Mouse (Mus musculus) embryonic facial prominence, embryonic 13.5 days (tissue): ENCODE data around the gene Mcrs1. TPM values are rescaled to one million over a fixed set of nuclear protein-coding genes. Genes with fewer than 3 reads are reported as not detected.

Experiments used
- ATAC-seq: fragments of 200-750 bp; cut with Nextera tagmentation; 2 replicates; pipeline ENCODE4 v1.8.0; 2017; ENCODE audit warnings: low read depth; ENCODE audit not compliant: insufficient number of reproducible peaks, insufficient read depth, low FRiP score, low TSS enrichment
- H3K27ac ChIP-seq: fragments of 300-500 bp; sonication (generic); 2 replicates; pipeline ENCODE4 v1.5.1; 2015; ENCODE audit warnings: moderate library complexity, mild to moderate bottlenecking, inconsistent platforms
- H3K27me3 ChIP-seq: fragments of 300-500 bp; sonication (generic); 2 replicates; pipeline ENCODE4 v1.6.1; 2015; ENCODE audit warnings: mild to moderate bottlenecking, inconsistent platforms
- H3K36me3 ChIP-seq: fragments of 300-500 bp; sonication (generic); 2 replicates; pipeline ENCODE4 v1.6.1; 2015; ENCODE audit warnings: mild to moderate bottlenecking, inconsistent platforms
- H3K4me1 ChIP-seq: fragments of 300-500 bp; sonication (generic); 2 replicates; pipeline ENCODE4 v1.6.1; 2015; ENCODE audit warnings: inconsistent platforms
- H3K4me2 ChIP-seq: fragments of 300-500 bp; sonication (generic); 2 replicates; pipeline ENCODE4 v1.6.1; 2015; ENCODE audit warnings: moderate library complexity, mild to moderate bottlenecking, inconsistent platforms
- H3K4me3 ChIP-seq: fragments of 300-500 bp; sonication (generic); 2 replicates; pipeline ENCODE4 v1.5.1; 2015; ENCODE audit warnings: mild to moderate bottlenecking, inconsistent platforms
- H3K9ac ChIP-seq: fragments of 300-500 bp; sonication (generic); 2 replicates; pipeline ENCODE4 v1.6.1; 2015; ENCODE audit warnings: mild to moderate bottlenecking, inconsistent platforms
- H3K9me3 ChIP-seq: fragments of 300-500 bp; sonication (generic); 2 replicates; pipeline ENCODE4 v1.6.1; 2016; ENCODE audit warnings: inconsistent platforms
- WGBS: fragments of 180-500 bp; shearing (Covaris S2); methylation state at CpG from one replicate; pipeline ENCODE4 v1.1.7; 2015; ENCODE audit warnings: mixed read lengths; 5-methylcytosine and 5-hydroxymethylcytosine counted together
- polyA plus RNA-seq: library from polyadenylated mRNA; unstranded; fragments of >200 nt; fragmentation: Nextera tagmentation; extraction: Ambion mirVana; gene quantifications from 2 replicates; pipeline ENCODE4 v1.2.1, GENCODE M21; 2015

Mcrs1 gene
- polyA plus RNA-seq: 131 and 146 TPM in 2 replicates

- ATAC-seq: peak; percentile 90
- peaks cover 15% of the 10 kb centered on the region for H3K4me1 ChIP-seq
- H3K9ac ChIP-seq: peak within 1 kb of the TSS; percentile 73
- H3K9me3 ChIP-seq: no peaks in the 10 kb centered on the region
- peak within 1 kb of the TSS; percentile 57 for H3K4me3 ChIP-seq
- peaks cover 33% of the 10 kb centered on the region for H3K36me3 ChIP-seq
- no peaks in the 10 kb centered on the region for H3K27me3 ChIP-seq
- peak within 1 kb of the TSS; percentile 97 for H3K27ac ChIP-seq
- WGBS: under 1% methylated on average over 52 of the region's 52 CpGs
- peak within 1 kb of the TSS; percentile 69 for H3K4me2 ChIP-seq
These were observed at the start of gene Mcrs1 for GRCm38 (mm10) chr15:99251626-99252380. Gene Mcrs1 (minus strand): TSS chr15:99251961.

- Histone ChIP-seq H3K36me3 (peaks cover 8% of the 10 kb centered on the region; the same call in 1 of the 2 replicates), H3K27me3 (no peaks in the 10 kb centered on the region), H3K4me1 (peaks cover 20% of the 10 kb centered on the region), H3K9ac (peak overlapping the region; percentile 79; the same call in 1 of the 2 replicates), H3K9me3 (no peaks in the 10 kb centered on the region), H3K27ac (peak overlapping the region; percentile 85), H3K4me3 (peak overlapping the region; percentile 67), H3K4me2 (peak overlapping the region; percentile 76)
- WGBS: 37% methylated on average over 5 of the region's 5 CpGs
- no peak for ATAC-seq
These were observed 44.5 kb upstream of the Mcrs1 start for GRCm38 (mm10) chr15:99296213-99296612.

DNA sequence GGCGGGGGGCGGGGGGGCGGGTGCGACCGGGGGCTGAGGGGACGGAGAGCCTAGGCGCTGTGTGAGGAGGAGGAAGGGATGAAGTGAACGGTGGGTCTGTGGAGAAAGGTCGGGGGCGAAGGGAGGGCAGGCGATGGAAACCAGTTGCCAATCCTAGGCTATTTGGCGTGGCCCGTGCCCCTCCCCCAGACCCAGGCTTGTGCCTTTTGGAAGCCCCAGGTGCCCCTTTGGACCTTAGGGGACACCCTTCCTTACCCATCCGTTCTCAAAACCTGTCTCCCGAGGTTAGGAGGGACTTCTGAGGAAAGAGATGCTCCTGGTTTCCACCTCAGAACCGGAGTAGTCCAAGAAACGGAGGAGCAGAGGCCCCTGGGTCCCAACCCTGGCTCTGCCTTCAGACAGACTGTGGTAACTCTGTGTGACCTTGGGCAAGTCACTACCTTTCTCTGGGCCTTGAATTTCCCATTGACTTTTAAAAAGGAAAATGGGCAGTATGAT lies 43.8 kb upstream of the Mcrs1 start, which contains the start of gene Fam186b:
Gene Fam186b, minus strand, starts transcription at position 405 of the 498 bp plus-strand sequence.
- Histone ChIP-seq H3K27me3 (no peaks in the 10 kb centered on the region), H3K4me2 (peak within 1 kb of the TSS; percentile 76), H3K27ac (peak within 1 kb of the TSS; percentile 85), H3K4me1 (peaks cover 20% of the 10 kb centered on the region), H3K9ac (peak within 1 kb of the TSS; percentile 79), H3K9me3 (no peaks in the 10 kb centered on the region), H3K36me3 (peaks cover 8% of the 10 kb centered on the region; the same call in 1 of the 2 replicates), H3K4me3 (peak within 1 kb of the TSS; percentile 67)
- peak; percentile 21; the same call in 1 of the 2 replicates for ATAC-seq
- WGBS: 1% methylated on average over 15 of the region's 17 CpGs

- Histone ChIP-seq H3K27me3 (no peaks in the 10 kb centered on the region), H3K9ac (peak within 1 kb of the TSS; percentile 79), H3K4me1 (peaks cover 20% of the 10 kb centered on the region), H3K4me2 (peak within 1 kb of the TSS; percentile 76), H3K36me3 (peaks cover 3% of the 10 kb centered on the region; the same call in 1 of the 2 replicates), H3K27ac (peak within 1 kb of the TSS; percentile 85), H3K4me3 (peak within 1 kb of the TSS; percentile 67), H3K9me3 (no peaks in the 10 kb centered on the region)
- peak; percentile 92 for ATAC-seq
- 0% methylated on average over 45 of the region's 64 CpGs for whole genome bisulfite sequencing
These were observed 43.1 kb upstream of the Mcrs1 start, which contains the start of gene Prpf40b for GRCm38 (mm10) chr15:99294813-99295374. Gene Prpf40b (plus strand): TSS chr15:99295087.

GRCm38 (mm10) chr15:99294287-99294686 lies 42.5 kb upstream of the Mcrs1 start:
- no peak for ATAC-seq
- Histone ChIP-seq H3K27me3 (no peaks in the 10 kb centered on the region), H3K36me3 (no peaks in the 10 kb centered on the region), H3K9ac (peak overlapping the region; percentile 79), H3K4me3 (peak overlapping the region; percentile 67), H3K4me2 (peak overlapping the region; percentile 76), H3K9me3 (no peaks in the 10 kb centered on the region), H3K4me1 (peaks cover 20% of the 10 kb centered on the region), H3K27ac (peak overlapping the region; percentile 85)
- WGBS: 31% methylated on average over 16 of the region's 16 CpGs

DNA sequence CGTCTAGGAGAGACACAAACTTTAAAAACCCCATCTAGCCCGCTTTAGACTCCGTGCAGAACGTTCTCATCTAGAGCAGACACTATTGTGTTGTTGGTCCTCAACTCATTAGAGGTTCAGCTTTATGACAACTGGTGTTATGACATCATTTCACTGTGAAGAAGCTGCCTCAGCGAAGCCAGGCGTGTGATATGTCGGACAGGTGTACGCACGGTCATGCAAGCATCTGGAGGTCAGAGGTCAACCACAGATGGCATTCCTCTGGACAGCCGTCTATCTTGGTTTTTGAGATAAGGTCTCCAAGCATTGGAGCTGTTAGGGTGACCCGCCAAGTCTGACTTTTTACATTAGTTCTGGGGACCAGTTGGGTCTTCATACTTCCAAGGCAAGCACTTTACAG lies 38.8 kb upstream of the Mcrs1 start:
- Histone ChIP-seq H3K36me3 (no peaks in the 10 kb centered on the region), H3K27me3 (no peaks in the 10 kb centered on the region), H3K9me3 (no peaks in the 10 kb centered on the region), H3K4me2 (no peak overlapping the region), H3K27ac (no peak overlapping the region), H3K4me3 (no peak overlapping the region), H3K9ac (no peak overlapping the region), H3K4me1 (peaks cover 6% of the 10 kb centered on the region)
- 84% methylated on average over 11 of the region's 11 CpGs for WGBS
- no peak for ATAC-seq

DNA sequence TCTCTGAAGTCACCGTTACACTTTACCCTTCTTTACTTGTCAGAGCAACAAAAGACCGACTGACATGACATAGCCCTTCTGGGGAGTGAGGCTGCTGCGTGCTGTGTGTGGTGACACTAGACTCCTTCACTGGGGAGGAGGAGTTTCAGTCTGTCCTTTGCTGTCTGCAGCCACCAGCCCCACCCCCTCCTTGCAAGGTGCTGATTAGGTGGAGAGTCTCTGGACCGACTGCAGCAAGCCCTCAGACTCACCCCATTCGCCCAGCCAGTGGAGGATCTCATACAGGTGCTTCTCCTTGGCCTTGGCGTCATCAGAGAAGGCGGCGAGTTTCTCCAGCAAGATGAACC lies 33.4 kb upstream of the Mcrs1 start:
- no peaks in the 10 kb centered on the region for H3K4me1 ChIP-seq
- 51% methylated on average over 8 of the region's 8 CpGs for WGBS
- ATAC-seq: no peak

DNA sequence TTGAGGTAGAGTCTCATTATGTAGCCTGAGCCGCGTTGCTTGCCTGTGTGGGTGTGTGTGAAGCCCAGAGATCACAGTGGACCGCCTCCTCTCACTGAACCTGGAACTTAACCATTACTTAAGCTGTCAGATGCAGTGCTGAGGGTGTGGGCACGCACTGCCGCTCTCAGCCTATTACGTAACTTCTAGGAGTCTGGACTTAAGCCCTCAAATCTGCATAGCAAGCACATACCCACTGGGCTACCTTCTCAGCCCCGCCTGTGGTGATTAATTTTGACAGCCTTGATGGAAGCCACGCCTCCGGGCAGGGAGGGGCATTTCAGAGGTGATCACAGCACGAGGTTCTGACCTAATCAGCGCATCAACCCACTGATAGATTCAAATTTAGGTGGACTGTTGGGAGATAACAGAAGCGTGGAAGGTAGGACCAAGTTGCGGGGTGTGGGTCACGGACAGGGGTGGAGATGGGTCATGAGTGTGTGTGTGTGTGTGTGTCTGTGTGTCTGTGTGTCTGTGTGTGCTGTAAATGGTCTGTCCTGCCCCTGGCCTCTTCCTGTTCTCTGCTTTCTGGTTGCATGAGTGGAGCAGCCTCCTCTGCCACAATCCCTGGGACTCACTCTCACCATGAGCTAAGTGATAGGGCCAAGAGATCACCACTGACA lies 32.9 kb upstream of the Mcrs1 start:
- Histone ChIP-seq H3K27ac (no peak overlapping the region), H3K36me3 (no peaks in the 10 kb centered on the region), H3K4me1 (no peaks in the 10 kb centered on the region), H3K27me3 (no peaks in the 10 kb centered on the region), H3K4me3 (no peak overlapping the region), H3K9me3 (no peaks in the 10 kb centered on the region), H3K4me2 (no peak overlapping the region), H3K9ac (0 out of 2 replicates have a peak overlapping the region, but pooled peaks have one; percentile 11)
- no peak for ATAC-seq
- WGBS: 50% methylated on average over 14 of the region's 14 CpGs

More for the DNA sequence above, 33.4 kb upstream of the Mcrs1 start:
- no peak overlapping the region for H3K27ac ChIP-seq
- H3K36me3 ChIP-seq: no peaks in the 10 kb centered on the region
- H3K9me3 ChIP-seq: no peaks in the 10 kb centered on the region
- H3K9ac ChIP-seq: no peak overlapping the region
- H3K27me3 ChIP-seq: no peaks in the 10 kb centered on the region
- no peak overlapping the region for H3K4me2 ChIP-seq
- H3K4me3 ChIP-seq: no peak overlapping the region

GRCm38 (mm10) chr15:99283456-99283855 lies 31.7 kb upstream of the Mcrs1 start:
- Histone ChIP-seq H3K4me2 (no peak overlapping the region), H3K36me3 (no peaks in the 10 kb centered on the region), H3K4me1 (0 out of 2 replicates have a peak, but pooled peaks cover 1% of the 10 kb centered on the region), H3K27me3 (no peaks in the 10 kb centered on the region), H3K9me3 (no peaks in the 10 kb centered on the region), H3K4me3 (no peak overlapping the region), H3K9ac (no peak overlapping the region), H3K27ac (no peak overlapping the region)
- 71% methylated on average over 10 of the region's 10 CpGs for WGBS
- no peak for ATAC-seq

- Histone ChIP-seq H3K27ac (no peak overlapping the region), H3K9me3 (no peaks in the 10 kb centered on the region), H3K36me3 (no peaks in the 10 kb centered on the region), H3K27me3 (no peaks in the 10 kb centered on the region), H3K4me2 (no peak overlapping the region), H3K4me1 (peaks cover 4% of the 10 kb centered on the region; the same call in 1 of the 2 replicates), H3K9ac (no peak overlapping the region), H3K4me3 (no peak overlapping the region)
- 79% methylated on average over 7 of the region's 7 CpGs for WGBS
- no peak for ATAC-seq
These were observed 26.5 kb upstream of the Mcrs1 start for GRCm38 (mm10) chr15:99278271-99278670.

DNA sequence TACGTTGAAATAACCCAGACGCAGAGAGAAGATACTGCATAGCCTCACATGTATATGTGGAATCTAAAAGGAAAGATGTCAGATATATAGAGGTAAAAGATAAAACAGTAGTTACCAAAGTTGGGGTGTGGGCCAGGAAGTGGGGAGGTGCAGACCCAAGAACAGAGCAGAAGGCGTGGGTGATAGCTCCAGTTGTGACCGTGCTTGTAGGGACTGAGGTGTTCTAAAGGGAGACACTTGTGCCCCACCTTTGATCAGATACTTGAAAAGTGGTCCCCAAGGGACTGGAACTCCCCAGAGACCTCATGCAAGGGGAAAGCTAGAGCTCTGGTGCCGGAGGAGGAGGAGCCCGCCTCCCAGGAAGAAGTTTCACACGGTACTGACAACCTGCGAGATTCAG lies 24.3 kb upstream of the Mcrs1 start:
- Histone ChIP-seq H3K27ac (no peak overlapping the region), H3K27me3 (no peaks in the 10 kb centered on the region), H3K4me1 (peaks cover 10% of the 10 kb centered on the region; the same call in 1 of the 2 replicates), H3K4me2 (no peak overlapping the region), H3K9ac (no peak overlapping the region), H3K36me3 (no peaks in the 10 kb centered on the region), H3K9me3 (no peaks in the 10 kb centered on the region), H3K4me3 (no peak overlapping the region)
- no peak for ATAC-seq
- 79% methylated on average over 8 of the region's 8 CpGs for WGBS
